Mouse (Mus musculus): ENCODE measurements around the gene Hfe.

DNA sequence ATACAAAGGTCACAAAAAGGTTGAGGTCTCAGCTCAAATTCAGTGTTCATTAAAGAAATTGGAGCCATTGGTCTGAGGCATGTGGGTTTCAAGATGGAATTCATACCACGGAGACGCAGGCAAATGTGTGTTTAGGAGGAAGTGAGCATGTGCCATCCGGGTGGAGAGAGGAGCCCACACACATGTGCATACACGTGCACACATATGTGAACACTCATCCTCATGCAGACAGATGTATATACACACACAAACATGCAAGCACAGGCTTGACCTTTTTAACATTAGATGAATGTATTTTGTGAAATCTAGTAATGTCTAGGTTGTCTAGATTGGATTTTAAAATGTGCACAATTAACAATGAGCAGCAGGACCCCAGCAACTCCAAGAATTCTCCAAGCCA is 8.4 kb downstream of the Hfe start:
- TF ChIP-seq CTCF (IDR thresholded peaks at IDR 0.05; ENCODE audit: extremely low read depth, insufficient read length, insufficient replicate concordance, low read depth, low read length) (no peak), POLR2A (IDR thresholded peaks at IDR 0.05; ENCODE audit: low read depth, low read length) (no peak)

All from small intestine, adult 2 months (tissue).